Mouse (Mus musculus) ovary, adult 18-20 months (tissue): ENCODE measurements around the gene Fam129a.

Experiments used
- DNase-seq: peaks from one replicate; pipeline ENCODE4 v3.0.0; 2022; ENCODE audit warnings: low spot score, mixed read lengths

Gene Fam129a

DNA sequence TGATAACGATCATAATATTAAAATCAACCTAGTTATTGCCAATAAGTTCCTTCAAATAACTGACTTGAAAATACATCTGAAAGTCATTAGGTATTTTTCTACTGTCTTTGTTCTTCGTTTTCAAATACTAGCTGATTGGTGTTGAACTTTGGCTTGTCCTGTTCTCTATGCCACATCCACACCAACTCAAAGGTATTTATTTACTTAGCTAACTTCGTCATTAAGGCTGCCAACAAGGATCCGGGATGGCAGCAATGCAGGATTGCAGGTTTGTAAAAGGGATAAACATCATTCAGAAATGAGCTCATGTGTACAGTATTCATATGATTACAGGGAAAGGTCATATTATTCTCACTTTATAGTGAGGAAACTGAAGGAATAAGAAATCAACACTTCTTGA lies 182.0 kb downstream of the Fam129a start:
- no peak for DNase-seq

DNA sequence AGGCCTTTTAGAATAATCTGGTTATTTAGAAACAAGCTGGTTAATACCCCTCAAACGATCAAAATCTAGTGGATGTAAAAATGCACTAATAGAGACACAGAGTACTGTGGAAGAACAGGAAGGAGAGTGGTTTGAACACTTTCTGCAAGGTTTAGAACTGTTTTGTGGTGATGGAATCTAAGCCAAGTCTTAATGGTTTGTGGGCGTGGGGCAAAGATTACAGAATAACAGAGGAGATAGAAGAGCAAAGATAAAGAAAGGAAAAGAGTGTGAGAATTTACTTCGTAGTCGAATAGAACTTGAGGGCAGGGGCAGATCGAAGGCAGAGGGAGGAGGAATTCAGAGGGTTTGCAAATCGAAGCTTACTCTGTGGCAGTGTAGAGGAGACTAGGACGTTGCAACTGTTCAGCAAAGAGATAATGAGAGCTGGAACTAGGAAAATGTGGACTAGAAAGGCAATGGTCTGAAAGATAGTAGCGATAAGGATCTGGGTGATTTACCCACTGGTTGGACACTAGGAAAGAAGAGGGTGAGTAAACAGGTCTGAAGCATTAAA lies 182.5 kb downstream of the Fam129a start:
- DNase-seq = no peak

DNA sequence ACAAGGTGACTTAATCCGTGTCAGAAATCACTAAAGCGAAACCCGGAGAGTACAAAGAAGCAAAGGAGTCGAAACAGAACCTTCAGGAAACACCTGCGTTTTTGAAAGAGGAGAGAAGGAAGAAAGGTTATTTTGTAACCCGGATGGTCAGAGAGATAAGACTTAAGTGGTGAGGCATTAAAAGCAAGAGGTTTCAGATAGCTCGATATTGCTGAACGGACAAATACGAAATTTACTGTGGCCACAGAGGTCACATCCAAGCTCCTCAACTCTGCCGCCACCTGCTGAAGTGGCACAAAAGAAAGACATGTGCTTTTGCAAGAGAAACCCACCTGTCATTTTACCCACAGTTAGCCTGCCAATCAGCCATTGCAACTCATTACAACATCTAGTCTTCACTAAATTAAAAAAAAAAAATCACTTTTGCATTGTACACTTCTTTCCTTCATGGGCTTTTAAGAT lies 183.1 kb downstream of the Fam129a start:
- no peak for DNase-seq

DNA sequence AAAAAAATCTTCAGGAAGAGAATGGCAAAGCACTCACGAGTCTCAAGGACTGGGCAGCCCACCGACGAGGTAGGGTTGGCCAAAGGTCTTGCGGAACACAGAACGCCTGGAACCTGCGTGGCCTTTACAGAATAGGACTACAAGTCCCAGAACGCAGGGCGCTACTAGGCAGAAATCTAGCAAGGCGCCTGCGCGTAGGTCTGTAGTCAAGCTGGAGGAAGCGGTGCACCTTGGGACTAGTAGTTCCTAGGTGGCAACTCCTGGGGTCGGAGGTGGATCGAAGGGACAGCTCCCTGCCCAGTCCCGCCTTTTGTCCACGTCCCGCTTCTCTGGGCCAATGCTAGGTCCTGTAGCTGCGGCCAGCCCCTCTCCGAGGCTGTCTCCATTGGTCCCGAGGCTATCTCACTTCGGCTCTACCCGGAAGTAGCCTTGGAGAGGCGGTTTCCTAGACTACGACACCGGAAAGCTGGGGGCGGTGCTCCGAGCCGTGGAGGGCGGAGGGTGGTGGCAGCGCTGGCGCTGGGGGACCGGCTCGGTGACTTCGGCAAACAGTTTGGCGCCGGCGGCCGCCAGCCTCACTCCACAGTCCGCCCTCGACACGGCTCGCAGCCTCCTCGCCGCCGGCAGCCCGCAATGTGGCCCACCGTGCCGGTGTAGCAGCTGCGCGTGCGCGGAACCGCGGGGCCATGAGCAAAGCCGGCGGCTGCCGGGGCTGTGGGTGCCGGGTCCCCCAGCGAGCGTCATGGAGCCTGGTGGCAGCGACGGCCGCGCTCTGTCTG lies 184.1 kb downstream of the Fam129a start, which contains the start of gene Edem3:
Edem3 (plus strand) TSS at position 491 of the 779 bp plus-strand sequence.
- peak; percentile 100 for DNase-seq

DNA sequence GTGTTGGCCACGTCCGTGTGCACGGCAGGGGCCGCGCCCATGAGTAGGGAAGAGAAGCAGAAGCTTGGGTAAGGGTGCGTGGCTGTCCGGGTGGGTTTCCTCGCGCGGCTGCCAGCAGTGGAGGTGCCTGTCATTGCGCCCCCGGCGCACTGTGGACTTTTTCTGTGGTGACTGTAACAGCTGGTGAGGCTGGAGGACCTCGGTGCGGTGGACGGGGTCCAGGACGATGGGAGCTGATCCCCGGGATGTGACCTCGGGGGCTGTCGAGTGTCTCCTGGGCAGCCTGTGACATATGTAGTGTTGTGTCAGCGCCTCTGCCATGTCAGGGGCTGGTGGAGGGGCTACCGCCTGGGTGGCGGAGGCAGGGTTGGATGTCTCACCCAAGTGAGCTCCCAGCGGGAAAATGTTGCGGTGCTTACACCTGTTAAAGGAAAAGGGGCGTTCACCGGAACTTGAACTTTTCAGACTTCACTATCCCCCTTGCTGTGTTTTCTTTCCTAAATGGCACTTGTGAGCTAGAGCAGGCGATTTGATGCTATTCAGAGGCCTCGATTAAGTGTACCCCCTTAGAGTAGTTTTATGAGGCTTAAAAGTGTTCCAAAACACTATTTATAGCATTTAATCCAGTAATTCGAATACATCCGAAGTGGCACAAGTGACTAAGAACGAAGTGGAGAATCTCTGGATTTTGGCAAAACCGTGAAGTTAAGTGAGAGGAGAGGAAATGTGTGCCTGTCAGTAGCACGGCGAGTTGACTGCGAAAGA lies 184.9 kb downstream of the Fam129a start:
- DNase-seq = peak; percentile 11

DNA sequence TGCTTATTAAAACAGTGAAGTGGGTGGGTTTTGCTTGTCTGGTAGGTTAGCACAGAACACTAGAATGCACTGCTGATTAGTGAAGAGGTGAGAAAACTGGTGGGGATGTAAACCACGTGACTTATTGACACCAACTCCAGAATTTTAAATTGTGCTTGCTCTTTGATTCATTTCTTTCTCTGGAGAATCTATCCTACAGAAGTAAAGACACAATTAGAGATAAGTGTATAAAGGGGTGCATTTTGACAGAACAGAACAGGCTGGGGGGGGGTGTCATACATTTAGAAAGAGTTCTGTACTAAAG lies 185.4 kb downstream of the Fam129a start:
- no peak for DNase-seq

DNA sequence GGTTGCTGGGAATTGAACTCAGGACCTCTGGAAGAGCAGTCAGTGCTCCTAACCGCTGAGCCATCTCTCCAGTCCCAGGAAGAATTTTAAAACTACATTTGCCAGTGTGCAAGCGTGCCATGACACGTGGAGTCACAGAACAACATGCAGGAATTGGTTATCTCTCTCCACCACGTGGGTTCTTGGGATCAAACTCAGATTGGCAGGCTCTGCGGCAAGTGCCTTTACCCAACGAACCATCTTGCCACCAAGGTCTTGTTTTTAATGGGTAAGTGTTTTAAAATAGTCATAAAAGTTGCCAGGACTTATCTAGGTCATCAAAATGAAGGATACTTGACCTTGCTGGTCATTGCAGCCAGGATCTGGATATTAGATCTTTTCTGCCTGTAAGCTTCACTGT lies 187.3 kb downstream of the Fam129a start:
- DNase-seq = no peak

DNA sequence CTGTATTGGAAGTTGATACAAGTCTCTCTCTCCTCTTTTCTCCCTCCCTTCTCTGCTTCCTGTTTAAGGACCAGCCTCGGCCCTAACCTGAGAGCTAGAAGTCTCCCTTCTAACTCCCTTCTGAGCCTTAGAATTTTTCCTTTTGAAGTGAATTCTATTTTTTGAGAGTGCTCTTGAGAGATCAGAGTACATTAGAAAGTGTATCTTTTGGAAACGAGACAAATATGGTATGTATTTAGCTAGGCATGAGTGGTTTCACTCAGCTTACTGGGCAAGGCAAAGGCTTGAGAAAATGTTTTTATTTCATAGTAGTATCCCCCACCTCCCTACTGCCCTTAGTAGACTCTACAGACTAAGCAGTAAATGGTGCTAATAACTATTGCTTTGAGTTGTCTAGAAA lies 188.0 kb downstream of the Fam129a start:
- no peak for DNase-seq

DNA sequence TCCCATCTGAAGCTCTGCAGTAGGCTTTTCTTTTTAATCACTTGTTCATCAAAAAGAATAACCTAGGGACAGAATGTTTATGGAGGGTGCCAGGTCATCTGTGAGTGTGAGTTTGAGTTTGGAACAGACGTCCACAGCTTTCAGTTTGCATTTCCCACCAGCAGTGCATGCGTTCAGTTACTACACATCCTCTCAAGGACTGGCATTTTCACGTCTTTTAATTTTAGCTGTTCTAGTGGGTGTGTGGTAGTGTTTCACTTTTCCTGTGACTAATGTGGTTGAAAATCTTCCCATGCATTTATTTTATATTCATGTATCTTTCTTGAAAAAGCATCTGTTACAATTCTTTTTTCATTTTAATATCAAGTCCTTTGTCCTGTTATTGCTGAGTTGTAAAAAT lies 193.2 kb downstream of the Fam129a start:
- DNase-seq = no peak

DNA sequence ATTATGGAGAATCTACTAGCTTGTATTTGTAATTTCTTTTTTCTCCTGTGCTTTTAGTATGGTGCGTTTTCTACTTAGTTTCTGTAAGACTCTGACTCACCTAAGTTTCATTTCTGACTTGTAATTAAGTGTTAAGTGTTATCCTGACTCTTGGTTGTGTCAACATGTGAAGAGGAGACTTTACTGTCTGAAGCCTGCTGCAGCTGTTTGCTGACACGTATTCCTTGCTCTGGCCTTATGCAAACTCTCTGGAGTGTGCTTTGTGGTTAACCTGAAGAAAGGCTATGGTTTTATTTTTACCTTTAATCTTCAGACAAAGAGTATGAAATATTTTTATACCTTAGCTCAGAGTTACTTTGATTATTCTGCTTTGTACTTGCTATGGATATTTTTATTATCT lies 195.2 kb downstream of the Fam129a start:
- no peak for DNase-seq

DNA sequence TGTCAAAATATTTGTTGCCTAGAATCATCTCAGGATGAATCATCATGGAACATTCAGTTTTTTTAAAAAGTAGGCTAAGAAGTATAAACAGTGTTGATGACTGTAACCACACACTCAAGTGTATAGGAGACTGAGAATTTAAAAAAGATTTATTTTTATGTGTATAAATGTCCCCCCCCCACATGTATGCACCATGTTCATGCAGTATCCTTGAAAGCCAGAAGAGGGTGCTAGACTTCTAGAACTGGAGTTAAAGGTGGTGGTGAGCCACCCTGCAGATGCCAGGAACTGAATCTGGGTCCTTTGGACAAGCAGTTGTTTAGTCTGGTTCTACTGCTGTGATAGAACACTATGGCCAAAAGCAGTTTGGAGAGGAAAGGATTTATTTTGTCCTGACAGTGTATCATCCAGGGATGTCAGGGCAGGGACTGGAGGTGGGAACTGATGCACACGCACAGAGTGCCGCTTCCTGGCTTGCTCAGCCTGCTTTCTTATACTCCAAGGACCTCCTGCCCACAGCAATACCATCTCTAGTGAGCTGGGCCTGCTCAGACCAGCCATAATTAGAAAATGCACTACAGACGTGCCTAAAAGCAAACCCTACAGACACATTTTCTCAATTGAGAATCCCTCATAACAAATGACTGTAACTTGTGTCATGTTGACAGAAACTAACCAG lies 196.1 kb downstream of the Fam129a start:
- no peak for DNase-seq

DNA sequence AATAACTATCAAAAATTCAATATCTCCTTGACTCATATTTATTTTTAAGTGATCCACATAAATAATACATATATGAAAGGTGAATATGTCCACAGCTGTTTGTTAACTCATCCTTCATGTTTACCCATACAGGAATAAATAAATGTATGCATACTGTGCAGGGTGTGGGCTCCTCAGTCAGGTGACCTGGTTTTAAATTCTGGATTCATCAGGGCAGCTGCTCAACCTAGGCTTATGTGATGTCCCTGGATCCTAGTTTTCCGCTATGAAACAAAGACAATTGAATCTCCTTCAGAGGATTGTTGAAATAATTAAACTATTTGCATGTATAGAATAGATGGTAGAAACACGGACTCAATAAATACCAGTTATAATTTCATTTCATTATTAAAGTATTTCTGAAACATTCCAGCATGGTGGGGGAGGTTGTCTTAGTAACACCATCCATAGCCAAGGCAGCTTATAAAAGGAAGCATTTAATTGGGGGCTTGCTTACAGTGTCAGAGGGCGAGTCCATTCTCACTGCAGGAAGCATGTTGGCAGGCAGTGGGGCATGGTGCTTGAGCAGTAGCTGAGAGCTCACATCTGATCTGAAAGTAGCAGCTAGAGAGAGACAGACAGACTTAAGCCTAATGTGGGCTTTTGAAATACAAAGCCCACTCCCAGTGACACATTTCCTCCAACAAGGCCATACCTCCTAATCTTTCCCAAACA lies 198.4 kb downstream of the Fam129a start:
- DNase-seq = no peak
